Mouse (Mus musculus) inflammation-experienced regulatory T-cells, adult 6 months (primary cell): ENCODE data around the gene Cog4. TPM values are rescaled to one million over a fixed set of nuclear protein-coding genes. Genes with fewer than 3 reads are reported as not detected.
A peak's percentile ranks its signal among the peaks of the same experiment; 100 is the strongest.
"Not testable (repeated sequence)": the region's sequence is repeated elsewhere in the genome, so short reads cannot be mapped to it uniquely, and the experiment has no call there.

Experiments used
- ATAC-seq: one replicate; pipeline ENCODE4 v1.8.0; 2017
- polyA plus RNA-seq, 3 experiments: library from polyadenylated mRNA; unstranded; fragments of 100-300 nt; shearing (Covaris generic); gene quantifications; one replicate each; pipeline ENCODE4 v1.2.1; 2017

Cog4 gene
- polyA plus RNA-seq, 3 experiments from 2014 or later: 52.3 to 72.4 (median 53.1) TPM

DNA sequence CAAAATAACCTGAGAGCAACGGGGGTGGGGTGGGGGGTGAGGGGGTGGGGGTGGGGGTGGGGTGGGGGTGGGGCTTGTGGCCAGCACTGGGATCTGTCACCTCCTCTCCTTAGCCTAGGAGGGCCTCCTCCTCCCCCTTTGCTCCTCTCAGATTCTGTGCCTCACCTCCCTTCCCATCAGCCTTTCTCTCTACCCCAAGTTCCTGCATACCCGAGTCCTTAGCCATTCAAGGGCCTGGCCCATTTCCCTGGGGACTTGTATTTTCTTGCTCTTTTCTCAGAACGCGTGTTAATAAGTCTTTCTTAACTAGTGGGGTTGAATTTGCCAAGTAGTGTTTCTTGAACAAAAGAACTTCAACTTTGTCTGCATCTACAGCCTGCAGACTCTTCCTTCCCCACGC is 80.3 kb downstream of the Cog4 start:
- ATAC-seq: no peak

DNA sequence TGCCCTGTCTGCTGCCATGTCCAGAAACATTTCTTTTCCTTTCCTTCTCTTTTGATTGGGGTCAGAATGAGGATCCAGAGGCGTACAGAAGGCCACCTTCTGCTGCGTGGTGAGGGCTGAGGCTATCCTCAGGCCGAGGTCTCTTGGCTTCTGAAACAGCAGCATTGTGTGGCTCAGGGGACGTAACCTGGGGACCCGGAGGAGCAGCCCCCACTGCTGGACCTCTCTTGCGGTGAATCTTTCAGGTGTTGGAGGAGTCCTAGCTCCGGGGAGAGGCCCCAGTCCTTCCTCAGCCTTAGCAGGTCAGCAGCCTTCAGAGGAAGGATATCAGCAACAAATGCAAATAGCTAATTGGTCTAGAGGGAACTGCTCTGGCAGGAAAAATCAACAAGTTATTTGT is 82.0 kb downstream of the Cog4 start:
- ATAC-seq: no peak

DNA sequence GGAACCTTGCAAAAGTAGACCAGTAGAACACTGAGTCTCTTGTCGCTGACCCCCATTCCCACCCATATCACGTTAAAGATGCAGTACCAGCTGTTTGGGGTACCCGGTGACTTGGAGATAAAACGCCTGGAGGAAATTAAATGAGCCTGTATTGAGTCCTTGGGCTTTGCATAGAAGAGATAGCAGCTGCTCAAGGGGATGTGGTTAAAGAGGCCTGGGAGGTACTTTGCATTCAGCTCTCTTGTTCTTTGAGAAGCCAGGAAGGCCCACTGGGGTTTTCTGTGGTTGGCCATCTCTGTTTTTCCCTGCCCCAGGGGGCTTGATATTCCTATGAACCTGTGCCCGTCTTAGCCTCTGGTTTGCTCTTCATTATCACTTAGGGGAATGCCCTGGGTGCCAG is 82.7 kb downstream of the Cog4 start:
- ATAC-seq: peak; percentile 96

DNA sequence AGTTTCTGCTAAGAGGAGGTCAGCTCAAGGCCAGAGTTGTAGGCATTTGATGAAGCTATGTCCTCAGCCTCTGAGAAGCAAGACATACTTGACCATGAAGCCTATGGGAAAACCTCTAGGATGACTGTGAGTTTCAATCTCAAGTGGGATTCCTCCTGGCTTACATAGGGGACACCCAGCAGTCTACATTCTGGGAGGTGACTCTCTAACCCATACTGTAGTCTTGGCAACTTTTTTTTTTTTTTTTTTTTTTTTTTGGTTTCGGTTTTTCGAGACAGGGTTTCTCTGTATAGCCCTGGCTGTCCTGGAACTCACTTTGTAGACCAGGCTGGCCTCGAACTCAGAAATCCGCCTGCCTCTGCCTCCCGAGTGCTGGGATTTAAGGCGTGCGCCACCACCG is 83.3 kb downstream of the Cog4 start:
- ATAC-seq: not testable (repeated sequence)

DNA sequence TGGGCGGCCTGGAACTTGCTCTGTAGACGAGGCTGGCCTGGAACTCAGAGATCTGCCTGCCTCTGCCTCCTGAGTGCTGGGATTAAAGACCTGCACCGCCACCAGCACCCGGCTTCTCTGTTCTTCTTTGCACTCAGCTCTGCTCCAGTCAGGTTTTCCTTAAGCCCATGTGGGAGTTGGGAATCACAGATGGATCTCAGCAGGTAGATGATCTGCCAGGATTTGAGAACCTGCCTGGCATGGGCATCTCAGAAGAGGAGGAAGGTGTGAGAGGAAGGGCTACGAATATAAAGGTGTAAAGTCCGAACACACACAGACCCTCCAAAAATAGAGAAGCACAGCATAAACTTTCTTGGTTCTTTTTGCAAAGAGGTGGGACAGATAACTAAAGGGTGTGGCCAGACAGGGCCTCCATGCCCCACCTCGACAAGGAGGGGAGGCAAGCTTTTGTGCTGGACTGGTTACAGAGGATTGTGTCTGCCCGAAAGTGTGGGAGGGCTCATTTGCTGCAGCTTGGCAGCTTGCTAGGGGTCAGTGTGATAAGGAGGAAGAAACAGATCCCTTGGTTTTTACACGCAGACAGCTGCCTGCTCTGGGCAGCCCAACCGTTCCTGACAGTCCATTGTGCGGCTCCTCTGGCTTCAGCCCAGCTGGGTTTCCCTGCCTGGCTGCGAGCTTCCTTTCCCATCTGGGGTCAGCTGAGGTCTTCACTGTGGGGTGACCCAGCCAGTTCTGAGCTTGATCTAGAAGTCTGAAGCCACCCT is 85.0 kb downstream of the Cog4 start:
- no peak for ATAC-seq

Other genes starting within 250 kb of the Cog4 start
- gene Vac14, start 228.0 kb upstream of the Cog4 start, polyA plus RNA-seq: 1 to 10 TPM; 5.6 to 7.8 (median 6.3) TPM
- under 1 TPM in 1 of 3 experiments, not detected in 2; 0.19 TPM for gene Mtss1l, start 125.1 kb upstream of the Cog4 start, polyA plus RNA-seq
- not detected for gene Il34, start 40.7 kb upstream of the Cog4 start, polyA plus RNA-seq
- 100 to 1,000 TPM in 1 of 3 experiments, 10 to 100 TPM in 2; 80.5 to 101 (median 90.8) TPM for gene Sf3b3, start 187 bp downstream of the Cog4 start, polyA plus RNA-seq
- gene Fuk, start 55.9 kb downstream of the Cog4 start, polyA plus RNA-seq: 1 to 10 TPM; 1.4 to 2.4 (median 2.2) TPM
- 10 to 100 TPM in 1 of 3 experiments, 1 to 10 TPM in 2; 8.7 to 10.2 (median 8.9) TPM for gene St3gal2, start 73.3 kb downstream of the Cog4 start, polyA plus RNA-seq
- gene Ddx19a, start 151.2 kb downstream of the Cog4 start, polyA plus RNA-seq: 10 to 100 TPM; 16.3 to 18.2 (median 17.2) TPM
- gene Ddx19b, start 185.2 kb downstream of the Cog4 start, polyA plus RNA-seq: 1 to 10 TPM; 6.1 to 7.4 (median 7.4) TPM
- 10 to 100 TPM; 21.3 to 26.7 (median 25.5) TPM for gene Aars, start 186.5 kb downstream of the Cog4 start, polyA plus RNA-seq
- not detected for gene Exosc6, start 209.7 kb downstream of the Cog4 start, polyA plus RNA-seq
- not detected for gene Clec18a, start 245.8 kb downstream of the Cog4 start, polyA plus RNA-seq
- gene Pdpr, start 248.0 kb downstream of the Cog4 start, polyA plus RNA-seq: 1 to 10 TPM; 7.0 to 9.7 (median 8.7) TPM